Mouse (Mus musculus) skeletal muscle tissue, adult 2 months (tissue): Measurements from ENCODE around the gene A630095E13Rik.
"Not testable (repeated sequence)": the region's sequence is repeated elsewhere in the genome, so short reads cannot be mapped to it uniquely, and the experiment has no call there.

Experiments
- DNase-seq: peaks from one replicate; pipeline ENCODE4 v3.0.0-alpha.2; 2012; ENCODE audit warnings: low read depth, low spot score

A630095E13Rik gene

GRCm38 (mm10) chr9:36643276-36643675 is at the start of gene A630095E13Rik:
A630095E13Rik (minus strand) TSS chr9:36643376.
- not testable (repeated sequence) for DNase-seq

- no peak for DNase-seq
Measured at GRCm38 (mm10) chr9:36692920-36693319, 49.7 kb upstream of the A630095E13Rik start, which contains the start of gene Acrv1. Acrv1 (plus strand) TSS chr9:36693220.

- no peak for DNase-seq
Measured at GRCm38 (mm10) chr9:36687329-36687728, 44.2 kb upstream of the A630095E13Rik start.

- no peak for DNase-seq
Measured at GRCm38 (mm10) chr9:36681424-36681823, 38.2 kb upstream of the A630095E13Rik start.
